Mouse (Mus musculus) right cerebral cortex, postnatal 14 days (tissue): ENCODE data around the gene Polr1c.

Experiments used
- DNase-seq: peaks from one replicate; pipeline ENCODE4 v3.0.0; 2022

Polr1c gene

GRCm38 (mm10) chr17:46247512-46248188, at the start of gene Polr1c, which contains the start of gene Yipf3:
Polr1c (minus strand) TSS chr17:46248054.
Yipf3 (plus strand) TSS chr17:46248080.
- peak; percentile 96 for DNase-seq

- no peak for DNase-seq
Measured at GRCm38 (mm10) chr17:46297028-46297363, 49.1 kb upstream of the Polr1c start.

GRCm38 (mm10) chr17:46296601-46297000, 48.7 kb upstream of the Polr1c start:
- DNase-seq: no peak

GRCm38 (mm10) chr17:46287678-46288095, 39.8 kb upstream of the Polr1c start:
- DNase-seq: no peak

- no peak for DNase-seq
Measured at GRCm38 (mm10) chr17:46285407-46285806, 37.6 kb upstream of the Polr1c start.

- no peak for DNase-seq
Measured at GRCm38 (mm10) chr17:46284653-46285052, 36.8 kb upstream of the Polr1c start.

GRCm38 (mm10) chr17:46283911-46284310, 36.1 kb upstream of the Polr1c start:
- DNase-seq: no peak

- DNase-seq: no peak
Measured at GRCm38 (mm10) chr17:46283140-46283539, 35.3 kb upstream of the Polr1c start.

- DNase-seq: peak; percentile 85
Measured at GRCm38 (mm10) chr17:46282483-46283123, 34.7 kb upstream of the Polr1c start, which contains the start of gene Tjap1. Tjap1 (minus strand) TSS chr17:46283026.

- DNase-seq: no peak
Measured at GRCm38 (mm10) chr17:46278011-46278765, 30.3 kb upstream of the Polr1c start.

- no peak for DNase-seq
Measured at GRCm38 (mm10) chr17:46277586-46277985, 29.7 kb upstream of the Polr1c start.

- DNase-seq: no peak
Measured at GRCm38 (mm10) chr17:46275506-46275905, 27.7 kb upstream of the Polr1c start.

GRCm38 (mm10) chr17:46275034-46275433, 27.2 kb upstream of the Polr1c start:
- no peak for DNase-seq

- no peak for DNase-seq
Measured at GRCm38 (mm10) chr17:46274465-46274864, 26.6 kb upstream of the Polr1c start.

- DNase-seq: no peak
Measured at GRCm38 (mm10) chr17:46273803-46274236, 26.0 kb upstream of the Polr1c start.

- DNase-seq: no peak
Measured at GRCm38 (mm10) chr17:46272675-46273074, 24.8 kb upstream of the Polr1c start.

GRCm38 (mm10) chr17:46272058-46272457, 24.2 kb upstream of the Polr1c start:
- no peak for DNase-seq

- no peak for DNase-seq
Measured at GRCm38 (mm10) chr17:46269771-46270534, 22.1 kb upstream of the Polr1c start.

GRCm38 (mm10) chr17:46268026-46268720, 20.3 kb upstream of the Polr1c start:
- no peak for DNase-seq

- DNase-seq: no peak
Measured at GRCm38 (mm10) chr17:46267511-46267910, 19.7 kb upstream of the Polr1c start.

GRCm38 (mm10) chr17:46266986-46267385, 19.1 kb upstream of the Polr1c start:
- no peak for DNase-seq

GRCm38 (mm10) chr17:46265918-46266618, 18.2 kb upstream of the Polr1c start:
- DNase-seq: peak; percentile 78
